Mouse (Mus musculus) kidney, adult 8-10 months (tissue): ENCODE results near the gene Kat7.
A peak's percentile ranks its signal among the peaks of the same experiment; 100 is the strongest.

Source experiments
- DNase-seq, 2 experiments: peaks; one replicate each; pipeline ENCODE4 v3.0.0; 2022

The Kat7 gene

GRCm38 (mm10) chr11:95276056-95276455, 34.0 kb downstream of the Kat7 start:
- no peak for DNase-seq

GRCm38 (mm10) chr11:95274613-95275012, 35.4 kb downstream of the Kat7 start:
- DNase-seq: no peak

- DNase-seq: no peak
These were observed 36.4 kb downstream of the Kat7 start for GRCm38 (mm10) chr11:95273661-95274060.

GRCm38 (mm10) chr11:95266540-95267245, 43.4 kb downstream of the Kat7 start:
- DNase-seq: peak; percentile 59 to 68

- DNase-seq: peak in 1 of 2 experiments; percentile 36
These were observed 45.5 kb downstream of the Kat7 start for GRCm38 (mm10) chr11:95264455-95265013.

GRCm38 (mm10) chr11:95263816-95264454, 46.1 kb downstream of the Kat7 start:
- peak; percentile 21 to 22 for DNase-seq

- DNase-seq: no peak
These were observed 48.8 kb downstream of the Kat7 start, which contains the start of gene Tac4 for GRCm38 (mm10) chr11:95261178-95261751. Gene Tac4, plus strand, starts transcription at chr11:95261529.

- DNase-seq: peak; percentile 82 to 89
These were observed 50.8 kb downstream of the Kat7 start for GRCm38 (mm10) chr11:95259088-95259849.

- peak; percentile 61 to 78 for DNase-seq
These were observed 51.6 kb downstream of the Kat7 start for GRCm38 (mm10) chr11:95258490-95258889.

GRCm38 (mm10) chr11:95257930-95258329, 52.1 kb downstream of the Kat7 start:
- no peak for DNase-seq

- DNase-seq: no peak
These were observed 54.3 kb downstream of the Kat7 start for GRCm38 (mm10) chr11:95255747-95256146.

- DNase-seq: no peak
These were observed 55.9 kb downstream of the Kat7 start for GRCm38 (mm10) chr11:95254165-95254564.

GRCm38 (mm10) chr11:95252104-95252503, 57.9 kb downstream of the Kat7 start:
- DNase-seq: peak; percentile 71 to 75

GRCm38 (mm10) chr11:95251295-95251694, 58.8 kb downstream of the Kat7 start:
- DNase-seq: peak; percentile 41 to 78

- no peak for DNase-seq
These were observed 59.9 kb downstream of the Kat7 start for GRCm38 (mm10) chr11:95250110-95250509.

- no peak for DNase-seq
These were observed 63.0 kb downstream of the Kat7 start for GRCm38 (mm10) chr11:95247065-95247464.

- DNase-seq: no peak
These were observed 64.6 kb downstream of the Kat7 start for GRCm38 (mm10) chr11:95245456-95245855.

GRCm38 (mm10) chr11:95242653-95243052, 67.4 kb downstream of the Kat7 start:
- DNase-seq: no peak

GRCm38 (mm10) chr11:95238477-95238876, 71.6 kb downstream of the Kat7 start:
- DNase-seq: no peak

GRCm38 (mm10) chr11:95232329-95232696, 77.7 kb downstream of the Kat7 start:
- DNase-seq: no peak

- DNase-seq: peak in 1 of 2 experiments; percentile 63
These were observed 78.2 kb downstream of the Kat7 start for GRCm38 (mm10) chr11:95231688-95232328.

GRCm38 (mm10) chr11:95227467-95227866, 82.6 kb downstream of the Kat7 start:
- no peak for DNase-seq
